Mouse (Mus musculus): ENCODE data around the gene Fgd5. TPM values are rescaled to one million over a fixed set of nuclear protein-coding genes. Genes with fewer than 3 reads are reported as not detected.
A peak's percentile ranks its signal among the peaks of the same experiment; 100 is the strongest.

Gene Fgd5
- polyA plus RNA-seq, 1 experiment from 2014 or later, result 8.1 TPM

DNA sequence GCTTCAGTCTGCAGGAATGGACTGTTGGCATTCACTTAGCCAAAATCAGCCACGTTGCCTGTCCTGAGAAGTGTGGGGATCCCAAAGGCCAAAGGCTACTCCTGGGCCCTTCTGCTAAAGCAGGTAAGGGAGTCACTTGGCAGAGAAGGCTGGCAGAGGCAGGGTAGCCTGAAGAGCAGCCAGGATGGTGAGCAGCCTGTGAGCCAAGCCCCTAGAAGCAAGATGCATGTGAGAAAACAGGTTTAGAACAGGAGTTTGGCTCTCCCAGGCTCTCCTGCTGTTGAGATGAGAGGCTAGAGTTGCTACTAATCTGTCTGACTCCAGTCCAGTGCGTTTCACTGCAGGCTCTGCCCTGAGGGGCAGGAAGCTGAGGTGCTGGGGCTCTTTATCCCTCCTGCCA lies 25.0 kb downstream of the Fgd5 start:
- Histone ChIP-seq H3K27ac (ENCODE audit: low read length) (no peak overlapping the region), H3K9me3 (replicated peaks; ENCODE audit: control insufficient read depth, low read length) (no peaks in the 10 kb centered on the region), H3K9ac (ENCODE audit: low read length) (no peak overlapping the region), H3K4me1 (ENCODE audit: control insufficient read depth, insufficient read depth, low read length) (no peaks in the 10 kb centered on the region), H3K36me3 (ENCODE audit: control insufficient read depth, insufficient read depth, low read length) (no peaks in the 10 kb centered on the region), H3K4me2 (ENCODE audit: low read depth, low read length) (no peak overlapping the region), H3K4me3 (replicated peaks; ENCODE audit: low read length) (no peak overlapping the region), H3K27me3 (ENCODE audit: control insufficient read depth, insufficient read depth, low read length) (no peaks in the 10 kb centered on the region)
- WGBS, result 54% methylated on average over 2 of the region's 2 CpGs
- no peak for ATAC-seq (ENCODE audit: insufficient read depth, low FRiP score)

- H3K9me3 ChIP-seq (replicated peaks; ENCODE audit: control insufficient read depth, low read length), result no peaks in the 10 kb centered on the region
- H3K9ac ChIP-seq (ENCODE audit: low read length), result no peak overlapping the region
- H3K4me1 ChIP-seq (ENCODE audit: control insufficient read depth, insufficient read depth, low read length), result no peaks in the 10 kb centered on the region
- no peak for ATAC-seq (ENCODE audit: insufficient read depth, low FRiP score)
- no peaks in the 10 kb centered on the region for H3K27me3 ChIP-seq (ENCODE audit: control insufficient read depth, insufficient read depth, low read length)
- 49% methylated on average over 6 of the region's 6 CpGs for WGBS
- H3K4me2 ChIP-seq (ENCODE audit: low read depth, low read length), result no peak overlapping the region
- no peak overlapping the region for H3K4me3 ChIP-seq (replicated peaks; ENCODE audit: low read length)
- no peaks in the 10 kb centered on the region for H3K36me3 ChIP-seq (ENCODE audit: control insufficient read depth, insufficient read depth, low read length)
- no peak overlapping the region for H3K27ac ChIP-seq (ENCODE audit: low read length)
Measured at GRCm38 (mm10) chr6:92004137-92004805, 25.6 kb downstream of the Fgd5 start.

GRCm38 (mm10) chr6:92004806-92005205 lies 26.1 kb downstream of the Fgd5 start:
- Histone ChIP-seq H3K9me3 (replicated peaks; ENCODE audit: control insufficient read depth, low read length) (no peaks in the 10 kb centered on the region), H3K4me3 (replicated peaks; ENCODE audit: low read length) (no peak overlapping the region), H3K27me3 (ENCODE audit: control insufficient read depth, insufficient read depth, low read length) (no peaks in the 10 kb centered on the region), H3K36me3 (ENCODE audit: control insufficient read depth, insufficient read depth, low read length) (no peaks in the 10 kb centered on the region), H3K9ac (ENCODE audit: low read length) (no peak overlapping the region), H3K27ac (ENCODE audit: low read length) (no peak overlapping the region), H3K4me2 (ENCODE audit: low read depth, low read length) (no peak overlapping the region), H3K4me1 (ENCODE audit: control insufficient read depth, insufficient read depth, low read length) (no peaks in the 10 kb centered on the region)
- no peak for ATAC-seq (ENCODE audit: insufficient read depth, low FRiP score)
- WGBS, result 49% methylated on average over 3 of the region's 3 CpGs

GRCm38 (mm10) chr6:92010895-92011294 lies 32.2 kb downstream of the Fgd5 start:
- 82% methylated on average over 2 of the region's 2 CpGs for WGBS
- Histone ChIP-seq H3K36me3 (ENCODE audit: control insufficient read depth, insufficient read depth, low read length) (no peaks in the 10 kb centered on the region), H3K9ac (ENCODE audit: low read length) (no peak overlapping the region), H3K9me3 (replicated peaks; ENCODE audit: control insufficient read depth, low read length) (no peaks in the 10 kb centered on the region), H3K4me3 (replicated peaks; ENCODE audit: low read length) (no peak overlapping the region), H3K4me2 (ENCODE audit: low read depth, low read length) (no peak overlapping the region), H3K27me3 (ENCODE audit: control insufficient read depth, insufficient read depth, low read length) (no peaks in the 10 kb centered on the region), H3K27ac (ENCODE audit: low read length) (no peak overlapping the region), H3K4me1 (ENCODE audit: control insufficient read depth, insufficient read depth, low read length) (0 out of 2 replicates have a peak, but pooled peaks cover 6% of the 10 kb centered on the region)
- no peak for ATAC-seq (ENCODE audit: insufficient read depth, low FRiP score)

- H3K9ac ChIP-seq (ENCODE audit: low read length), result no peak overlapping the region
- H3K27ac ChIP-seq (ENCODE audit: low read length), result no peak overlapping the region
- no peak overlapping the region for H3K4me3 ChIP-seq (replicated peaks; ENCODE audit: low read length)
- ATAC-seq (ENCODE audit: insufficient read depth, low FRiP score), result no peak
- H3K4me2 ChIP-seq (ENCODE audit: low read depth, low read length), result no peak overlapping the region
- no peaks in the 10 kb centered on the region for H3K27me3 ChIP-seq (ENCODE audit: control insufficient read depth, insufficient read depth, low read length)
- H3K36me3 ChIP-seq (ENCODE audit: control insufficient read depth, insufficient read depth, low read length), result no peaks in the 10 kb centered on the region
- H3K9me3 ChIP-seq (replicated peaks; ENCODE audit: control insufficient read depth, low read length), result no peaks in the 10 kb centered on the region
- H3K4me1 ChIP-seq (ENCODE audit: control insufficient read depth, insufficient read depth, low read length), result 0 out of 2 replicates have a peak, but pooled peaks cover 6% of the 10 kb centered on the region
- 69% methylated on average over 5 of the region's 5 CpGs for WGBS
Measured at GRCm38 (mm10) chr6:92012413-92012812, 33.7 kb downstream of the Fgd5 start.

GRCm38 (mm10) chr6:92013035-92013434 lies 34.4 kb downstream of the Fgd5 start:
- H3K4me2 ChIP-seq (ENCODE audit: low read depth, low read length), result no peak overlapping the region
- H3K4me3 ChIP-seq (replicated peaks; ENCODE audit: low read length), result no peak overlapping the region
- no peaks in the 10 kb centered on the region for H3K27me3 ChIP-seq (ENCODE audit: control insufficient read depth, insufficient read depth, low read length)
- ATAC-seq (ENCODE audit: insufficient read depth, low FRiP score), result no peak
- no peak overlapping the region for H3K27ac ChIP-seq (ENCODE audit: low read length)
- 0 out of 2 replicates have a peak, but pooled peaks cover 6% of the 10 kb centered on the region for H3K4me1 ChIP-seq (ENCODE audit: control insufficient read depth, insufficient read depth, low read length)
- H3K36me3 ChIP-seq (ENCODE audit: control insufficient read depth, insufficient read depth, low read length), result no peaks in the 10 kb centered on the region
- WGBS, result 87% methylated on average over 6 of the region's 6 CpGs
- H3K9ac ChIP-seq (ENCODE audit: low read length), result no peak overlapping the region
- H3K9me3 ChIP-seq (replicated peaks; ENCODE audit: control insufficient read depth, low read length), result no peaks in the 10 kb centered on the region

DNA sequence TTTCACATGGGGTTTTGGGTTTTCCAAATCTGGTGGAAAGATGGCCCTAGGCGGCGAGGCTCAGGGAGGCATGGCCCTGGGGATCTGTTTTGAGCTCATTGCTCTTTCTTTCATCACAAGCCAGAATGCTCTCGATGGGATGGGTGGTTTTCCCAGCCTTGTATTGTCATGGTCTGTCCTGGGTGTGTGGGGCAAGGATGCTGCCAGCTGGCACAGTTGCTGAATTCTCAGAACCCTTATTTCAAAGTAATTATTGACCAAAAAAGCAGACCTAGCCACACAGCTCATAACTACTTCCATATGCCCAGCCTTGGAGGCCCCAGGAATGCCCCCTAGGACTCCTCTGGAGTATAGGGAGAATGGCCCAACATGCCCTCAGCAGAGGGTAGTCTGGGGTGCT lies 34.9 kb downstream of the Fgd5 start:
- Histone ChIP-seq H3K27me3 (ENCODE audit: control insufficient read depth, insufficient read depth, low read length) (no peaks in the 10 kb centered on the region), H3K4me3 (replicated peaks; ENCODE audit: low read length) (no peak overlapping the region), H3K27ac (ENCODE audit: low read length) (no peak overlapping the region), H3K9me3 (replicated peaks; ENCODE audit: control insufficient read depth, low read length) (no peaks in the 10 kb centered on the region), H3K9ac (ENCODE audit: low read length) (no peak overlapping the region), H3K4me2 (ENCODE audit: low read depth, low read length) (no peak overlapping the region), H3K4me1 (ENCODE audit: control insufficient read depth, insufficient read depth, low read length) (0 out of 2 replicates have a peak, but pooled peaks cover 6% of the 10 kb centered on the region), H3K36me3 (ENCODE audit: control insufficient read depth, insufficient read depth, low read length) (no peaks in the 10 kb centered on the region)
- no peak for ATAC-seq (ENCODE audit: insufficient read depth, low FRiP score)
- WGBS, result 84% methylated on average over 3 of the region's 3 CpGs

GRCm38 (mm10) chr6:92014936-92015335 lies 36.3 kb downstream of the Fgd5 start:
- Histone ChIP-seq H3K4me1 (ENCODE audit: control insufficient read depth, insufficient read depth, low read length) (0 out of 2 replicates have a peak, but pooled peaks cover 6% of the 10 kb centered on the region), H3K9me3 (replicated peaks; ENCODE audit: control insufficient read depth, low read length) (no peaks in the 10 kb centered on the region), H3K36me3 (ENCODE audit: control insufficient read depth, insufficient read depth, low read length) (no peaks in the 10 kb centered on the region), H3K27me3 (ENCODE audit: control insufficient read depth, insufficient read depth, low read length) (no peaks in the 10 kb centered on the region), H3K4me2 (ENCODE audit: low read depth, low read length) (no peak overlapping the region), H3K9ac (ENCODE audit: low read length) (no peak overlapping the region), H3K4me3 (replicated peaks; ENCODE audit: low read length) (no peak overlapping the region), H3K27ac (ENCODE audit: low read length) (no peak overlapping the region)
- peak; percentile 46; the same call in 1 of the 2 replicates for ATAC-seq (ENCODE audit: insufficient read depth, low FRiP score)
- WGBS, result 66% methylated on average over 7 of the region's 7 CpGs

GRCm38 (mm10) chr6:92015848-92016247 lies 37.2 kb downstream of the Fgd5 start:
- Histone ChIP-seq H3K27ac (ENCODE audit: low read length) (no peak overlapping the region), H3K4me2 (ENCODE audit: low read depth, low read length) (no peak overlapping the region), H3K9ac (ENCODE audit: low read length) (no peak overlapping the region), H3K4me1 (ENCODE audit: control insufficient read depth, insufficient read depth, low read length) (0 out of 2 replicates have a peak, but pooled peaks cover 6% of the 10 kb centered on the region), H3K4me3 (replicated peaks; ENCODE audit: low read length) (no peak overlapping the region), H3K9me3 (replicated peaks; ENCODE audit: control insufficient read depth, low read length) (no peaks in the 10 kb centered on the region), H3K36me3 (ENCODE audit: control insufficient read depth, insufficient read depth, low read length) (no peaks in the 10 kb centered on the region), H3K27me3 (ENCODE audit: control insufficient read depth, insufficient read depth, low read length) (no peaks in the 10 kb centered on the region)
- WGBS, result 74% methylated on average over 5 of the region's 5 CpGs
- ATAC-seq (ENCODE audit: insufficient read depth, low FRiP score), result no peak

Measured in stomach, embryonic 16.5 days (tissue).